Mouse (Mus musculus): ENCODE results near the gene Dnajb2. TPM values are rescaled to one million over a fixed set of nuclear protein-coding genes. Genes with fewer than 3 reads are reported as not detected.

Gene Dnajb2
- 10 to 100 TPM; 40.5 to 42.5 TPM for total RNA-seq (2021)
- long read RNA-seq, experiment 1, transcript Dnajb2-210 (9 exons, 3,066 nt), result major isoform, 7 of 34 reads
- long read RNA-seq, experiment 1, partial matches to known transcripts, result 13 of 34 reads
- long read RNA-seq, experiment 1, other reads (novel, unspliced or antisense), result 6 of 34 reads
- long read RNA-seq, experiment 2, transcript Dnajb2-207 (10 exons, 1,855 nt), result minor isoform, 12 of 81 reads
- long read RNA-seq, experiment 2, transcript Dnajb2-210 (9 exons, 3,066 nt), result major isoform, 18 of 81 reads
- long read RNA-seq, experiment 2, partial matches to known transcripts, result 28 of 81 reads
- long read RNA-seq, experiment 2, other reads (novel, unspliced or antisense), result 16 of 81 reads

- peak; percentile 61 to 77 for DNase-seq (ENCODE audit: low spot score in 2 of 2)
Observed at GRCm38 (mm10) chr1:75236117-75237050, at the start of gene Dnajb2. Gene Dnajb2, plus strand, starts transcription at chr1:75236406.

- DNase-seq (ENCODE audit: low spot score in 2 of 2), result no peak
Observed at GRCm38 (mm10) chr1:75187126-75187525, 49.1 kb upstream of the Dnajb2 start.

- no peak for DNase-seq (ENCODE audit: low spot score in 2 of 2)
Observed at GRCm38 (mm10) chr1:75187914-75188483, 48.2 kb upstream of the Dnajb2 start.

GRCm38 (mm10) chr1:75190577-75190976, 45.6 kb upstream of the Dnajb2 start:
- DNase-seq (ENCODE audit: low spot score in 2 of 2), result no peak

GRCm38 (mm10) chr1:75191258-75191621, 45.0 kb upstream of the Dnajb2 start:
- DNase-seq (ENCODE audit: low spot score in 2 of 2), result no peak

GRCm38 (mm10) chr1:75191622-75192402, 44.4 kb upstream of the Dnajb2 start, which contains the start of the genes Ankzf1 and Atg9a:
Gene Ankzf1, plus strand, starts transcription at chr1:75192151.
Gene Atg9a, minus strand, starts transcription at chr1:75192196.
- peak; percentile 65 to 93 for DNase-seq (ENCODE audit: low spot score in 2 of 2)

- DNase-seq (ENCODE audit: low spot score in 2 of 2), result no peak
Observed at GRCm38 (mm10) chr1:75192452-75192851, 43.8 kb upstream of the Dnajb2 start.

- no peak for DNase-seq (ENCODE audit: low spot score in 2 of 2)
Observed at GRCm38 (mm10) chr1:75201236-75201635, 35.0 kb upstream of the Dnajb2 start.

GRCm38 (mm10) chr1:75208967-75209678, 27.1 kb upstream of the Dnajb2 start:
- DNase-seq (ENCODE audit: low spot score in 2 of 2), result no peak

- DNase-seq (ENCODE audit: low spot score in 2 of 2), result peak; percentile 89 to 91
Observed at GRCm38 (mm10) chr1:75210136-75211087, 25.8 kb upstream of the Dnajb2 start, which contains the start of the genes Glb1l and Stk16. Gene Glb1l, minus strand, starts transcription at chr1:75210813. Gene Stk16, plus strand, starts transcription at chr1:75210838.

- no peak for DNase-seq (ENCODE audit: low spot score in 2 of 2)
Observed at GRCm38 (mm10) chr1:75211141-75211708, 25.0 kb upstream of the Dnajb2 start.

GRCm38 (mm10) chr1:75212542-75212941, 23.7 kb upstream of the Dnajb2 start:
- DNase-seq (ENCODE audit: low spot score in 2 of 2), result no peak

GRCm38 (mm10) chr1:75213096-75213495, 23.1 kb upstream of the Dnajb2 start:
- DNase-seq (ENCODE audit: low spot score in 2 of 2), result no peak

- DNase-seq (ENCODE audit: low spot score in 2 of 2), result no peak
Observed at GRCm38 (mm10) chr1:75214442-75214841, 21.8 kb upstream of the Dnajb2 start.

- no peak for DNase-seq (ENCODE audit: low spot score in 2 of 2)
Observed at GRCm38 (mm10) chr1:75214886-75215285, 21.3 kb upstream of the Dnajb2 start.

GRCm38 (mm10) chr1:75215785-75216184, 20.4 kb upstream of the Dnajb2 start:
- DNase-seq (ENCODE audit: low spot score in 2 of 2), result no peak

- DNase-seq (ENCODE audit: low spot score in 2 of 2), result no peak
Observed at GRCm38 (mm10) chr1:75216797-75217585, 19.2 kb upstream of the Dnajb2 start.

GRCm38 (mm10) chr1:75217893-75218226, 18.3 kb upstream of the Dnajb2 start:
- DNase-seq (ENCODE audit: low spot score in 2 of 2), result no peak

Data from adrenal gland, postnatal 4 days (tissue).